Mouse (Mus musculus) adrenal gland, postnatal 0 days (tissue): ENCODE data around the gene Rbks. TPM values are rescaled to one million over a fixed set of nuclear protein-coding genes. Genes with fewer than 3 reads are reported as not detected.

Source experiments
- microRNA-seq: library from miRNA; unstranded; fragments of <30 nt; microRNA quantifications from one replicate; pipeline ENCODE4, GENCODE M21; 2016; ENCODE audit warnings: borderline replicate concordance; ENCODE audit not compliant: insufficient number of aligned reads
- polyA plus RNA-seq: library from polyadenylated mRNA; unstranded; fragments of >200 nt; fragmentation: Nextera tagmentation; extraction: Ambion mirVana; gene quantifications from 2 replicates; pipeline ENCODE4 v1.2.1, GENCODE M21; 2015

The Rbks gene
- 8.3 and 10.6 TPM in 2 replicates for polyA plus RNA-seq

DNA sequence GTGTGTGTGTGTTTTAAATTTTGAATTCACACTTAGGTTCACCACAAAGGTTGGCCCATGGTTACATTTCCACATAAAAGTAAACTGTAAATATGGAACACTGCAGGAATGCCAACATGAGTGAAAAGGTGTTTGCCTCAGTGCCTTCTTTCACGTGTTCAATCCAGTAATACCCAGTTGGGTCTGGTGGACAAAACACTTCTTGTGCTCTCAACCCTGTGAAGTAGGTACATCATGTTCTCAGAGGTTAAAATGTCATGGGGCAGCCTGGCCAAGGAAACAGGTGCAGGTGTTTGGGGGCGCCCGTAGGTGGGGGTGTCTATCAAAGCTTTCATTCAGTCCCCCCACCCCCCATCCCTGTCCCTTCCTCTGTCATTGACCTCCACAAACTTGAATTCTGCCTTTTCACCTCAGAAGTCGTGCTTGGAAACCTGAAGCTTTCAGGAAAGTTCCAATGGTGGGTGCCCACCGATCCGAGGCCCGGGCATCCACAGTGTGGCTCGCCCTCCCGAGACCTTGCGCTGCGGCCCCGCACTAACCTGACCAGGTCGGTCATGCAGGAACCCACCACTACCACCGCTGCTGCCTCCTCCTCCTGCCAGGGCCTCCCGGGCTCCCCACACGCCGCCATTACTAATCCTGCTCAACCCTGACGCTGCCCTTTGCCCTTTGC is at the start of gene Rbks:
Gene Rbks, minus strand, starts transcription at position 657 of the 673 bp plus-strand sequence.

DNA sequence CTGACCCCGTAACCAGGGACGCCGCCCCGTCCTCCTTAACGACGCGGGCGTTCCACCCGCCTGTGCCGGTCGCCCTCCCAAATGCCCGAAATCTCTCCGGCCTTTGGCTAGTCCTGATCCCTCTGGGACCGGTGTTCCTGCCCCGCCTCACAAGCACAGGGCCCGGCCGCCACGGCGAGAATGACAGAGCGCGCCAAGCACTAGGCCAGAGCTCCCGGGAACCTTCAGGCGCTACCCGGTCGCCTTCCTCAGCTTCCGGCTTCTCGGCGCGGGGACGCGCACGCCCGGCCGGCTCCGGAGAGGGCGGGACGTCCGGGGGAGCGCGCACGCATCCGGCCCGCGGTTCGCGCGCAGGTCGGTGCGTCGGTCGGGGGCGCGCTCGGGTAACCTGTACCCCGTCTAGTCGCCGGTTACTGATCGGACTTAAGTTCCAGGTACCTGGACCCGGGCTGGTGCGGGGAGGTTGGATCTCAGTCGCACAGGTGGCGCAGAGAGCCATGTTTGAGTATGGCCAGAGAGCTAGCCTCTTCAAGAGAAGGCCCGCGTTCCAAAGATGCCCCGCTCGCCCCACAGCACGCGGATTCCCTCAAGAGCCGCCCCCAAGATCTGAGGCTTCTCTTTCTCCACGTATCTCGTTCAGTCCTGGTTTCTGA is 343 bp upstream of the Rbks start, which contains the start of gene Babam2:
Gene Babam2, plus strand, starts transcription at position 41 of the 653 bp plus-strand sequence.

GRCm38 (mm10) chr5:31596481-31597429 is 100.7 kb downstream of the Rbks start, which contains the start of gene Mrpl33:
Gene Mrpl33, plus strand, starts transcription at chr5:31596935.

Small RNAs within 50 kb of the gene (microRNA-seq; reads per million reads assigned to microRNA genes)
- not detected for gene Mir3473e

Other genes with a start within 250 kb of the Rbks start
- gene Zfp512, start 245.2 kb downstream of the Rbks start, polyA plus RNA-seq: 23.4 and 26.2 TPM in 2 replicates
- not detected in 2 replicates for gene 4930548H24Rik, start 211.9 kb downstream of the Rbks start, polyA plus RNA-seq
- 21.0 and 32.6 TPM in 2 replicates for gene Gpn1, start 202.9 kb downstream of the Rbks start, polyA plus RNA-seq
- 16.7 and 22.3 TPM in 2 replicates for gene Slc4a1ap, start 170.6 kb downstream of the Rbks start, polyA plus RNA-seq
- 12.0 and 17.2 TPM in 2 replicates for gene Supt7l, start 169.8 kb downstream of the Rbks start, polyA plus RNA-seq
- 909 and 1,351 TPM in 2 replicates for gene Mrpl33, start 100.7 kb downstream of the Rbks start, polyA plus RNA-seq
- gene Babam2, start 57 bp upstream of the Rbks start, polyA plus RNA-seq: 42.9 and 83.8 TPM in 2 replicates